Mouse (Mus musculus): Measurements from ENCODE around the gene Nek4.
A peak's percentile ranks its signal among the peaks of the same experiment; 100 is the strongest.

DNA sequence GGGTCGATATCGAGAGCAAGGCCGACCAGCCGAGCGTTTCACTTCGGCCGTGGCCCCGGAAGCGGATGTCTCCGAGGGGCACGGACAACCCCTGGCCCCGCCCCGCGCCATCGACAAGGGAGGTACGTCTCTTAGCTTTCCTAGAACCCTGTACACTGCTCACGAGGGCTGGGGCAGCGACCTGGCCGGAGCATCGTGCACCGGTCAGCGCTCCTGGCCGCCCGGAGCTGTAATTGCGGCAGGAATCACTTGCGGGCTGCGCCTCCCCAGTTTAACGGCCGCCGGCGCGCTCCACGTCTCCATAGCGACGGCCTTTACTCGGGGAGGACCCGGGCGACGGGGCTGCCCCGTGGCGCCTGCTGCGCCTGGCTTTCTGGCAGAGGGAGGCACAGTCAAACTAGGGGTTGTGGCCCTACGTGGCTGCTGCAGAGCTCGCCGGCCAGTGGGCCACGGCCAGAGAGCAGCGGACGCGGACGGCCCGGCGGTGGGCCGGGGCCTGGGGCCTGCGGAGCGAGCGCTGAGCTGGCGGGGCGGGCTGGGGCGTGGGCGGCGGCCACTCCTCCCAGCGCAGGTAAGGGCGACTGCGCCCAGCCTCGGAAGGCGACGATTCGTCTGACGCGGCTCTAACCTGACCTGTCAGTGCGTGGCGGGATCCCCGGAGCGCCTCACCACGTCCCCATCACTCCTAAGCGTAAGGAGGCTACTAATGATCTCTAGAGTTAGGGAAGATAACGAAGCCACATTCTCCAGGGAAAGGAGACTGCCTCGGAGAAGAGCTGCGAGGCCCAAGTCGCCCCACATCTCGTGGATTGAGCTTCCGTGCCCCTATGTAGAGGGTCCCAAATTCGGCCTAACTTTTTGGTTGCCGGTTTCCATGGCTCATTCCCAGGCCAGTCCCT, 50.4 kb downstream of the Nek4 start, which contains the start of the genes Glt8d1 and Spcs1:
- TF ChIP-seq CTCF (IDR thresholded peaks at IDR 0.05; ENCODE audit: borderline replicate concordance, insufficient read depth, low read depth, low read length): no peak
- peak; percentile 78; the same call in 1 of the 2 replicates for TF ChIP-seq POLR2A (IDR thresholded peaks at IDR 0.05; ENCODE audit: borderline replicate concordance, insufficient read depth, low read length)

All from cerebellum, adult 2 months (tissue).